Mouse (Mus musculus) ES-CJ7 (cell line): ENCODE measurements around the gene Hagh.

Experiments used
- DNase-seq: peaks from one replicate; pipeline ENCODE4 v3.0.0; 2011; ENCODE audit warnings: low read depth, low spot score

Gene Hagh

DNA sequence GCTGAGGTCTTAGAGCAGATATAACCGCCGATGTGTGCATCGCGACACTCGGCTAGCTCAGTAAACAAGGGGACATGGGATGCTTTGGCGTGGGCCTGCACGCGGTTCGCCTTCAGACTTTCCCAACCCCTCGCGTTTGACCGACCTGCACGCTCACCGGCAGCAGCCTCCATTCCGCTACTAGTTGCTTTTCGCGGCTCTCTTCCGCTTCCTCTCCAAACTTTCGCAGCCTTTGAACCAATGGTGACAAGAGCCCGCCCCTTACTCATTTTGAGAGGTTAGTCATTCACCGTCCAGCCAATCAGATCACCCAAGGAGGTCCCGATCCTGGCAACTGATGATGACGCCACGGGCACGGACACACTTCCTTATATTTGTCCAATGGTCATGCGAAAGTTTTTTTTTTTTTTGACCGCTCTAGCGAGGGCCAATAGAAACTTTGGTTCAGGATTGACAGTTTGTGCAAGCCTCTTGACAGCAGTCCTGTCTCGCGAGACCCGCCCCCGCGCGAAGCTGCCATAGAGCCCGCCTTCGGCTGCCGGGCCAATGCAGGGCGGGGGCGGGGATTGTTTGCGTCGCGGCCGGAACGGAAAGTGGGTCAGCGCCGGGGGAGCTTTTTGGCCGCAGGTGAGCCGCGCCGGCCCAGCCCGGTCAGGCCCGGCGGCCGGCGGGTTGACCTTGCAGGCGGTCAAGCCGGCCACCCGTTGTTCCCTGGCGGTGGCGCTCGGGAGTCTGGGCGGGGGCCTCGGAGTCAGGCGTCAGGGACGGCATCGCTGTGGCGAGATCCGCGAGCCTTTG lies 46.4 kb downstream of the Hagh start, which contains the start of the genes Nubp2 and Spsb3:
Gene Nubp2, minus strand, starts transcription at position 216 of the 798 bp plus-strand sequence.
Gene Spsb3, plus strand, starts transcription at position 510 of the 798 bp plus-strand sequence.
- DNase-seq: peak; percentile 99

DNA sequence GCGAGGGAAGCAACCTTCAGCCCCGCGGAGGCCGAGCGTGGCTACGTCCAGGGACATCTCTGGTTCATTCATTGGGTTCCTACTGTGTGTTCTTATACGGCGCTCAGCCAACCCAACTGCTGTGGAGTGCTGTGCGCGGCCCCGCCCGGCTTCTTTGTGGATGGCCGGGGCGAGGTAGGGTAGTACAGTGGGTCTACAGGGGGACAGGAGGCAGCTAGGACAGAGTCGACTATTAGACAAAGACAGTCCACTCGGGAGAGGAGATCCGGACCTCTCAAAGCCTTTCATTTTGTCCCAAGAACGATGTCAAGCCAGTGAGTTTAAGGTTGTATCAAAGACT lies 47.0 kb downstream of the Hagh start:
- DNase-seq: no peak

DNA sequence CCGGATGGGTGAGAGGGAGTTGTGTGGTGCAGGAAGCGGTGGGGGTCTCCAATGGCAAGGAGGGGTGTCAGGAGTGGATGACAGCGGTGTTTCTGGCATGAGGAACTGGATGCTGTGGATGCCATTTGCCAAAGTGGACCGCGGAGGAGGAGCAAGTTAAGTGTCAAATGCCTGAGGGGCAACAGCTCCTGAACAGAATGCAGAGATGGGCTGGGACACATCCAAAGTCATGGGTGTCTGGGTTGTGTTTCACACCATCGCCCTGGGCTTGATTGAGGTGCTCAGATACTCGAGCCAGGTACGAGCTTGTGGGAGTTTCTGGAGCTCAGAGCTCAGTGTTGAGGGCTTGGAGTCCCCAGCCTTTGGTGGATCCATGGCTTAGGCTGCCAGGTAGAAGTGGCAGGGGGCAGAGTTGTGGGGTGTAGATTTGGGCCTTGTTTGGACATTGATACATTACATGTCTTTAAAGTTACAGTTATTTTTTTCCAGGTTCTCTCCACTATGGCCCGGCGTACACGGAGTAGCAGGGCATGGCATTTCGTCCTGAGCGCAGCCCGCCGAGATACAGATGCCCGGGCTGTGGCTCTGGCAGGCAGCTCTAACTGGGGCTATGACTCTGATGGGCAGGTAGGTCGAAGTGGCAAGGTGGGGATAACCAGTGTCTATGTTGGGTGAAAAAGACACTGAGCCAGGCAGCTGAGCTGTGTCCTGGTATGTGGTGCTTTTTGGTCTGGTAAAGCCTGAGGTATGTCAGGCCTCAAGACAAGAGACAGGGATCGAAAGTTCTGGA lies 47.5 kb downstream of the Hagh start:
- no peak for DNase-seq

DNA sequence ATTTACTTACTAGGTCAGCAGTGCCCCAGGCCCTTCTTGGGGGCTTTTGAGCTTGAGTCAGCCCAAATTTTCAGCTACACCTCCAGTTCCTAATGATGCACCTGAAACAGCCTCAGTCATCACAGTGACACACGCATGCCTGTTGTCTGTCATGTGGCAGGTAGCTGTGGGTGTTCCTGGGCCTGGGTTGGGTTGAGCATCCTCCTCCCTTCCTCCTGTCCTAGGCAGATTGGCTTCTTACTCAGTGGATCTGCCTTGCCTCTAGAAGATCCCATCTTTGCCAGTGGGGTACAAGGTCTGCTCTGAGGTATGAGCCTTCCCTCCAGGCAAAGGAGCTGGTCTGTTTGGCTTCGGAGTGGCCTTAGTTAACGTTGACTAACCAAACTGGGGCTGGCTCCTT lies 48.9 kb downstream of the Hagh start:
- DNase-seq: no peak

DNA sequence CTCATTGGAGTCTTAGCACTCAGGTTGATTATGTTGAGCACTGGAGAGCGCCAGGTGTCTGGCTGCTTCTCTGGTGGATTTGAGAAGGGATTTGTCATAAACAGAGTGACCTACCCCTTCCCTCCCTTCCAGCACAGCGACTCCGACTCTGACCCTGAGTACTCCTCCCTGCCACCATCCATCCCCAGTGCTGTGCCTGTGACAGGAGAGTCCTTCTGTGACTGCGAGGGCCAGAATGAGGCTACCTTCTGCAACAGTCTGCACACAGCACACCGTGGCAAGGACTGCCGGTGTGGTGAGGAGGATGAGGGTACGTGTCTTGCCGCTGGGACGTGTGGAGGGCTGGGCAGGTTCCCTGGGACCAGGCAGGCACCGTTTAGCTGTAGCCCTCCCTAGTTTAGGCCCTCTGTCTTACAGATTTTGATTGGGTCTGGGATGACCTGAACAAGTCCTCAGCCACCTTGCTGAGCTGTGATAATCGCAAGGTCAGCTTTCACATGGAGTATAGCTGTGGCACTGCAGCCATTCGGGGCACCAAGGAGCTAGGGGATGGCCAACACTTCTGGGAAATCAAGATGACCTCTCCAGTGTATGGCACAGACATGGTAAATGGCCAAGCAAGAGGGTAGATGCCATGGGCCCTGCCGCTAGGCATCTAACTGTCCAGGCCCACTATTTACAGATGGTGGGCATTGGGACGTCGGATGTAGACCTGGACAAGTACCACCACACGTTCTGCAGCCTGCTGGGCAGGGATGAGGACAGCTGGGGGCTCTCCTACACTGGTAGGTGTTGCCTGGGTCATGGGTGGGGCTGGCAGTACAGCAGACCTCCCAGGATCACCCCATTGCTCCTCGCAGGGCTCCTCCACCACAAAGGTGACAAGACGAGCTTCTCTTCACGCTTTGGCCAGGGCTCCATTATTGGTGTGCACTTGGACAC lies 50.5 kb downstream of the Hagh start:
- no peak for DNase-seq

DNA sequence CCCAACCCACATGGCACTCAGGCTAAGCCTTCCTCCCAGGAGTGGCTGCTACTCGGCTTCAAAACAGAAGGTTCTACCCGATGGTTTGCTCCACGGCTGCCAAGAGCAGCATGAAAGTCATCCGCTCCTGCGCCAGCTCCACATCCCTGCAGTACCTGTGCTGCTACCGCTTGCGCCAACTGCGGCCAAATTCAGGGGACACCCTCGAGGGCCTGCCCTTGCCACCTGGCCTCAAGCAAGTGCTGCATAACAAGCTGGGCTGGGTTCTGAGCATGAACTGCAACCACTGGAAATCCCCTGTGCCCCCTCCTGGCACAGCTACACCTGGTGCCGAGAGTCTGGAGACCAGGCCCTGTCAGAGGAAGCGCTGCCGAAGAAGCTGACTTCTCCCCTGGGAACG lies 51.4 kb downstream of the Hagh start:
- no peak for DNase-seq

DNA sequence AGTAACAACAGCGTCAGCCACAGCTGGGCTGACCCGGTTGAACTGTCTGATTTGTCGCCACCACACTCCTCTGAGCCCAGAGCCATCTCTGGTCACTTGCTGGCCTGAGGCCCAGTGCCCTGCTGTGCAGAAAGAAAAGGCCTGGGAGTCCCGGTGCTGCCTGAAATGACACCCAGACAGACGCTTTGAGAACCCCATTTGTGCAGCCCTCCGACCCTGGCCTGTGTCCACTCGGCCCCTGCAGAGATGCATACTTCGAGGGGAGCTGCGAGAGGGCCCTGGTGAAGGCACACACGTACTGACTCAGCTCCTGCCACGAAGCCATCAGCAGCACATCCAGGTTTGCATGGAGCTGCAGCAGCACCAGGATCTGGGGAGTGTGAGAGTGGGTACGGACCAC lies 52.8 kb downstream of the Hagh start:
- DNase-seq: no peak

DNA sequence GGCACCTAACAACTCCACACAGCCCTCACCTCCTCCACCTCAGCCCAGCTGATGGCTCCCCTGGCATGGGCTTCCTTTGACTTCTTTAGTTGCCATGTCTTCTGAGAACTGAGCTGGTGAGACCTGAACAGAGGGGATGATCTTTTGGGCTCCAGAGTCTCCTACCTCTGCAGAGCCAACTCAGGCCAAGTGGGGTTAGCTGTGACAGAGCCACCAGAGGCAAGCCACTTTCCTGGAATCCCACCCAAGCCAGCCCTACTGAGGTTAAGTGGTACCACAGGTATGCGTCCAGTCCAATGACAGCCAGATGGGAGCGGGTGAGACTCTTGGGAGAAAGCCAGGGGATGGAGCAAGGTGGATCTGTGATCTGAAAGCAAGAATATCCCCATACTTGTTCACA lies 53.3 kb downstream of the Hagh start:
- no peak for DNase-seq

DNA sequence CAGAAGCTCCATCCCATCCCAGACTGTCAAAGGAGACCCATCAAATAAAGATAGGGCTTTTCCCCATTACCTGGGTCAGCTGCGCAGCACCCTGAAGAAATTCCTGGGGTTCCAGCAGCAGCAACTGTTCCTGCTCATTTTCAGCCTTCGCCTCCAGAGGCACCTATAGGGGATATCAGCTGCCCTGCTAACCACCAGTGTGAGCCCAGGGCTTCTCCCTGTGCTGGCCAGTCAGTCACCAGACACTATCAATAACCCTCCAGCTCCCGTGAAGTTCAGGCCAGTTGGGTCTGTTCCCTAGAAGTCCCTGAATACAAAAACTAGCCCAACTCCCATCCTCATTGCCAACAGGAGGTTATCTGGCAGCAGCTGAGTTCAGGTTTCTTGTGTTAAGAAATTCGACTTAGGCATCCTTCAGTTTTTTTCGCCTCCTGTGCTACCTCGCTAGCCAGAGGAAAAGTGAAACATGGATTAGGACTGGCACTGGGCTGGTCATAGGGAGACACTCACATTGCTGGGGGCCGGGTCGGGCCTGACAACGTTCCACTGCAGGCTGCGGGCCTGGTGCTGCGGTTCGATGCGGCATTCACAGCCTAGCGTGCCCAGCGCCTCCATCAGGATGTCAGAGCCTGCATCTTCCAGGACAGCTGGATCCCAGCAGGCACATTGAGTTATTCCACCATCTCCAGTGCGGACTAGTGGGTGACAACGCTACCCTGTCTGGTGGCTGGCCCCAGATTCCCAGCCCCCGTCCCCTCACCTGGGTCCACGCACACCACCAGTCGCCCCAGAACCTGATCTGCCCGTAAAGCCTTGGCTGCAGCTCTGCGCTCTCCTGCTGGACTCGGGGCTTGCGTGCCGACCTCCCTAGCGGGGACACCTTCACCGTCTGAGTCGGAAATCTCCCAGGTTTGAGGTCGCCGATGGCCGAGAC lies 54.4 kb downstream of the Hagh start:
- DNase-seq: no peak

DNA sequence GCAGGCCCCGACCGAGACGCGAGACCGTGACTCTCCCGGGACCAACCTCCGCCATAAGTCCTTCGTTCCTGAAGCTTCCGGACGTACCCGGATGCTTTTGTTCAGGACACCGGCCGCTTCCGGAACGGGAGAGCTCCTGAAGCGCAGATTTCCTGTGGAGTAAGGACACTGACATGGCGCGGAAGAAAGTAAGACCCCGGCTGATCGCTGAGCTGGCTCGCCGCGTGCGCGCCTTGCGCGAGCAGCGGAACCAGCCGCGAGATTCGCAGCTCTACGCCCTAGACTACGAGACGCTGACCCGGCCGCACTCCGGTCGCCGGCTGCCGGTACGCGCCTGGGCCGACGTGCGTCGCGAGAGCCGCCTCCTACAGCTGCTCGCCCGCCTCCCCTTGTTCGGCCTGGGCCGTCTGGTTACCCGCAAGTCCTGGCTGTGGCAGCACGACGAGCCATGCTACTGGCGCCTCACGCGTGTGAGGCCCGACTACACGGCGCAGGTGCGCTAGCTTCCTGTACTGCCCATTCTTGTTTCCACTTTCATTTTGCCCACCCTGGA lies 55.1 kb downstream of the Hagh start, which contains the start of the genes Eme2 and Mrps34:
Gene Eme2, minus strand, starts transcription at position 93 of the 553 bp plus-strand sequence.
Gene Mrps34, plus strand, starts transcription at position 122 of the 553 bp plus-strand sequence.
- DNase-seq: peak; percentile 90

DNA sequence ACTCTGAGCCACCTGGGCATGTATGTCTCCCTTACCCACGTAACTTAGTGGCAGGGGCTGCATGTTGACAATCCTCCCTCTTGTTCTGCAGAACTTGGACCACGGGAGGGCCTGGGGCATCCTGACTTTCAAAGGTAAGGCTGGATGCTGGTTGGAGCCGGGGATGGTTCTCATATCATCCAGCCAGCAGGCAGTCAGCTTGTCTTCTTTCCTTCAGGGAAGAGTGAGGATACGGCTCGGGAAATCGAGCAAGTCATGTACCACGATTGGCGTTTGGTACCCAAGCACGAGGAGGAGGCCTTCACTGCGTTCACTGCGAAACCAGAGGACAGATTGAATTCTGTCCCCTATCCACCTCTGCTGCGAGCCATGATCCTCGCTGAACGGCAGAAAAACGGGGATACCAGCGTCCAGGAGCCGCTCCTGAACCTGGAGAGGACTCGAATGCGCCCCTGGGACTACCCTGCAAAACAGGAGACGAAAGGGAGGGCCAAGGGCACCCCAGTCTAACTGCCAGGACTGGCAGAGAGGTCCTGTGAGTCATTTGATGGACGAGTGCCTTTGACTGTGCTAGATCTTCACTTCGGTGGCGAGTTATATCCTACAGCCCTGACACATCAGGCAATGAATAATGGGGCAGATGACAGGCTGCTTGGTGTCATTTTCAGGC lies 55.8 kb downstream of the Hagh start:
- no peak for DNase-seq

DNA sequence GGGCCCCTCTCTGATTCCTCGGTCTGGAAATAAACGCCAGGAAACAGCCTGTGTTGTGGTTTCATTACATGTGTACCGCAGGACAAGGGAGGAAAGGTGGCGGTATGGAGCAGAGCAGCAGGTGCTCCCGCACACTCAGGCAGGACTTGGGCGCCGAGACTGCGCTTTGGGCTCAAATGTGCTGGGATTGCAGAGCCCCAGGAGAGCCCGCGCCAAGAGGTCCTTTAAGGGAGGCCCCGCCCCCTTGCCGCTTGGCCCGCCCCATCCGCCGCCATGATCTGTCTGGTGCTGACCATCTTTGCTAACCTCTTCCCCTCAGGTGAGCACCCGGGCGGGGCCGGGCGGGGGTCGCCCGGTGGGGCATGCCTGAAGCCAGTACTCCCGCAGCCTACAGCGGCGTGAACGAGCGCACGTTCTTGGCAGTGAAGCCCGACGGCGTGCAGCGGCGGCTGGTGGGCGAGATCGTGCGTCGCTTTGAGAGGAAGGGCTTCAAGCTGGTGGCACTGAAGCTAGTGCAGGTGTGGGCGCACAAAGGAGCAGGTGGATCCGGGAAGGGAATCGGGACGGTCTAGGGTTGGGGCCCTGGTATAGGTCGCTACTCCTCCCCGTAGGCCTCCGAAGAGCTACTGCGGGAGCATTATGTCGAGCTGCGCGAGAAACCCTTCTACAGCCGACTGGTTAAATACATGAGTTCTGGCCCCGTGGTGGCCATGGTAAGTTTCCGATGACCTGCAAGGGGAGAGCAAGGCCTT lies 56.5 kb downstream of the Hagh start, which contains the start of gene Nme3:
Gene Nme3, plus strand, starts transcription at position 260 of the 752 bp plus-strand sequence.
- peak; percentile 81 for DNase-seq

DNA sequence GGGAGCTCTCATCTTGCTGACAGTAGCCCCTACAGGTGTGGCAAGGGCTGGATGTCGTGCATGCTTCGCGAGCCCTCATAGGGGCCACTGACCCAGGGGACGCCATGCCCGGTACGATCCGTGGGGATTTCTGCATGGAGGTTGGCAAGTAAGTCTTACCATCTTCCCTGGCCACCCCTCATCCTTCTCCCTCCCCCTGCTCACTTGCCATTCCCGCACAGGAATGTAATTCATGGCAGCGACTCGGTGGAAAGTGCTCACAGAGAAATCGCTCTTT lies 57.0 kb downstream of the Hagh start:
- DNase-seq: no peak

DNA sequence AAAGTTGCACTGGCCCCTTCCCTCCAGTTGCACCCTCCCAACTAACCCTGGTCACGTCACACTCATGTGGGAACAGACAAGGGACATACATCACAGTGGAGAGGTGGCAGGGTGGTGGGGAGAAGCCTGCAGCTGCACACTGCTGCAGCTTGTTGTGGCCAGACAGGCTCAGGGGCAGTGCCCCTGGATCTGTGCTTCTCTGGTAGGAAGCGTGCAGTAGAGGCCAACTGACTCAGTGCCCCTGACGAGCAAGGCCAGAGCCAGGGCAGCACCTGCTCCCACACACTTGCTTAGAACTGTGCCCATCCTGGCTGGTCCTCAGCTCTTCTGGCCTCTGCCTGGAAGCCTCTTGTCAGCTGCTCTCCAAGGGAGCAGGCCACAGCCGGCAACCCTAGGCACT lies 57.7 kb downstream of the Hagh start:
- no peak for DNase-seq

DNA sequence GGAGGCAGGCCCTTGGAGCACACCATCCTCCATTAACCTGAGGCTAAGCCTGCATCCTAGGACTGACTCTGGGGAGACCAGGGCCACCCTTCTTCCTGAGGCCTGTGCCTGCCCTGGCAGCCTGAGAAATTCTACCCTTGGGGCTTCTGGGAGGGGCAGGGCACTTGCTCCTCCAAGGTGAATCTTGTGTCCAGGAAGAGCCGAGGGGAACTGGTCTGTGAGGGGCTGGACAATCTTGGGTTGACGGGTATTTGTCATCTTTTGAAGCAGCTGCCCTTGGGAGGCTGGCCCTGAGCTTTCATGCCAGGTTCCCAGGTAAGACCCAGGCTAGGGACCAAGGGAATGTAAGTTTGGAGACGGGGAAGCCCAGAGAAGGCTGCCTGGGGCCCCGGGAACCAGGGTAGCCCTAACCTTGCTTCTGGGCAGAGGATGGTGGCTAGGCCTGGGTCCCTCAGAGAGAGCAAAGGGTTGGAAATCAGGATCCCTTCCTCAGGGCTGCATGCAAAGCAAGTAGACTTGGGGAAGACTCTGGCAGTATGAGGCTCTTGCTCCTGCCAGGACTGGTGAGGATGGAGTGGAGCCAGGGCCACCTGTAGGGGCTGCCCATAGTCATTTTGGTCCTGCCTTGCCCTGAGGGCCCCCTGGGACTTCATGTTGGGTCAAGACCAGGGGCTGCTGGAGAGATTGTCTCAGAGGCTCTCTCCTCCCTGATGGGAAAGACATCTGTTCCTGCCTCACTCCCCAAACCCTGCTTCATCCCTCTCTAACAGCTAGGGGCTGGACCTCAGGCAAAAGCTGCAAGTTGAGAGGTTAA lies 58.3 kb downstream of the Hagh start:
- DNase-seq: no peak

DNA sequence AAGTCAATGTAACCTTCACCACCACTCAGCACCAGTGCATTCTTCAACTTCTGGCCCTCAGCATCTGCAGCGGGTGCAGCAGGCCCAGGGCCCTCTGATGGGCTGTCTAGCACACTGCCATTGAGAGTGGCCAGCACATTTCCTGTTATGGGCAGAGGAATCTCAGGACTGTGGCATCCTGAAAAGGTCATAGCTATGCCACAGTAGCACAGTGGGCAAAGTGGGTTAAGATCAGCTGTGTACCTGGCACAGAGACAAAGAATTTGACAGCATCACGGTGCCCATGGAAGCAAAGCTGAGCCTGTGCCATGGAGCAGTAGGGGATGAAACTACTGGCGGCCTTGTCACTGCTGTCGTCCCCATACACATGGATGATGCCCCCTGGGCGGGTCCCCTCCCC lies 59.2 kb downstream of the Hagh start:
- no peak for DNase-seq

DNA sequence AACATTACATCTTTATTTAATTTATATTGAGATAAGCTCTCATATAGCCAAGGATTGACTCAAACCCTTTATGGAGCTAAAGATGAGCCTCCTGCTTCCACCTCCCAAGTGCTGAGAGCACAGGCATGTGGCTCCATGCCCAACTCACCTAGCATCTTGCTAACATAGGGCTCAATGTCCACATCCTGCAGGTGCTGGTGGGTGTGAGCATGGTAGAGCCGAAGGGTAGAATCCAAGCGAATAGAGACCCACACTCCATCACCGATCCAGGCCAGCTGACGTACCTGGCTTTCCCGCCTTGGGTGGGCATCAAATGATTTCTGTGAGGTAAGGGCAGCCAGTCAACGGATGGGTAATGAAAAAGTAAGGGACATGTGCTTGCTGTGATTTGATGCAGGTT lies 60.1 kb downstream of the Hagh start:
- DNase-seq: no peak

DNA sequence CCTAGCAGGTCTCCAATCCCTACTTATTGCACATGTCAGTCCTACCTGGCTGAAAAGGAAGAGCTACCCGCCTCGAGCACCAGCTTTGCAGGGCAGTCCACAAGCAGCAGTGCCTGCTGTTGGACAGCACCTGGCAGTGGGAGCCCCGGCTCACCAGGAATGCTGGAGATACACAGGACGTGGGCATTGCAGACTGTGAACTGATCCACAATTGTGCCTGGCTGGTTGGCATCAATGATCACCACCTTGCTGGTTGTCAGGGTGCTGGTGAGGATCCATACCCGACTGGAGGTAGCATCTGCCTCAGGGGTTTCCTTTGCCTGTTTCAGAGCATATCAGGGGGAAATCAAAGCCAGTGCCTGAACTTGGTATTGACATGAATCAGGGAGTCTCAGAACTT lies 62.2 kb downstream of the Hagh start:
- DNase-seq: no peak
